Mouse (Mus musculus) erythroid progenitor cell, adult 5-6 weeks (primary cell): Measurements from ENCODE around the gene Eml4. TPM values are rescaled to one million over a fixed set of nuclear protein-coding genes. Genes with fewer than 3 reads are reported as not detected.

ENCODE experiments used
- ATAC-seq: replicated peaks from 2 replicates; pipeline ENCODE4 v1.8.0; 2016; ENCODE audit warnings: moderate number of reproducible peaks, mild to moderate bottlenecking, moderate TSS enrichment, inconsistent platforms; ENCODE audit not compliant: poor library complexity, low FRiP score, severe bottlenecking
- total RNA-seq, 2 experiments: library from RNA; stranded (forward) in 1 of 2; stranded (reverse) in 1 of 2; fragments of 150-400 nt in 1 of 2; fragments of 186-747, 209-891 nt in 1 of 2; gene quantifications; 2 replicates each; pipeline versions ENCODE4 v1.2.3 to v1.2.4; 2015 to 2017; ENCODE audit warnings: low replicate concordance in 2 of 2

The Eml4 gene
- 3.2 and 7.5 TPM in 2 replicates for total RNA-seq (2015; ENCODE audit: low replicate concordance)
- 4.4 and 8.7 TPM in 2 replicates for total RNA-seq (2017; ENCODE audit: low replicate concordance)

DNA sequence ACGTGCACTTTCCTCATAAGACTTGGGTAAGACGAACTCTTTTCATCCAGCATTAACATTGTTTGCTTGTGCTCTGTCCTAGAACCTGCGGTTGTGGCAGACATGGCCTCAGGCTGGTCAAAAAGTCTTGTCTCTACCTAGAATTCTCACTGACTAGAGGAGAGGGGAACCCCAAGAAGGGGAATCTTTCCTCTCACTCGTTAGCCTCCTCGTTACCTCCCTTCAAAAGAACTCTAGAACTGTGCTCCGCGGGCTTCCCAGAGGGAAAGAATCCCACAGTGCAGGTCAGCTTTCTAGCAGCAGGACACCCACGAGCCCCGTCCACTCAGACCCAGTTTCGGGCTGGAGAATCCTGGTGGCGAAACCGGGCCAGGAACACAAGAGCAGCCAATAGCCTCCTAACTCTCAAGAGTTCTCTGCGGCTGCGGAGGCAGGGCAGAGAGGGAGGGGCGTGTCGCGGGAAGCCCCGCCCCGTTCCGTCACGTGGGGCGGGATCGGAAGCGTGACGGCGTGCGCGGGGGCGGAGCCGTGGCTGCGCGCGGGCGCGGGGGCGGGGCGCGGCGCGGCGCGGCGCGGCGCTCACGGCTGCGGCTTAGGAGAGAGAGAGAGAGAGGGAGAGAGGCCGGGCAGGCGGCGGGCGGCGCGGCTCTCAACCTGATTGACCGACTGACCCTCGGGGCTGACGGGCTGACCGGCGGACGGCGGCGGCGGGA, at the start of gene Eml4:
Gene Eml4, plus strand, starts transcription at position 553 of the 713 bp plus-strand sequence.
- peak; percentile 96 for ATAC-seq

DNA sequence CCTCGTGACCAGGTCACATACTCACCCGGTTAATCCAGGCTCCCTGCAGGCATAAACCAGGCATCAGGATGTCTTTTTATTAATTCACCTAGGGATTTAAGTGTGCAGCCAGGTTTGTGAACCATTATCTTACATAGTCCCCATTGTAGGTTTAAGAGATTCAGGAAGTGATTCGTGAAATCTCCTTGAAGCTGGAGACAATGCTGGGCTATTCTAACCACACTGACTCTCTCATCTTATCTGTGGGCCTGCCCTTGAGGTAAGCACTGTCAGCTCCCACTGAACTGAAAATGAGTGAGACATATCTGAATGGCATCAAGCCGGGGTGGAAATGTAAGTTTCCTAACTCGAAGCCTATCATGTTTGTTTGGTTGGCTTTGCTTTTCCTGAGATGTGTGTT, 49.3 kb upstream of the Eml4 start:
- no peak for ATAC-seq

DNA sequence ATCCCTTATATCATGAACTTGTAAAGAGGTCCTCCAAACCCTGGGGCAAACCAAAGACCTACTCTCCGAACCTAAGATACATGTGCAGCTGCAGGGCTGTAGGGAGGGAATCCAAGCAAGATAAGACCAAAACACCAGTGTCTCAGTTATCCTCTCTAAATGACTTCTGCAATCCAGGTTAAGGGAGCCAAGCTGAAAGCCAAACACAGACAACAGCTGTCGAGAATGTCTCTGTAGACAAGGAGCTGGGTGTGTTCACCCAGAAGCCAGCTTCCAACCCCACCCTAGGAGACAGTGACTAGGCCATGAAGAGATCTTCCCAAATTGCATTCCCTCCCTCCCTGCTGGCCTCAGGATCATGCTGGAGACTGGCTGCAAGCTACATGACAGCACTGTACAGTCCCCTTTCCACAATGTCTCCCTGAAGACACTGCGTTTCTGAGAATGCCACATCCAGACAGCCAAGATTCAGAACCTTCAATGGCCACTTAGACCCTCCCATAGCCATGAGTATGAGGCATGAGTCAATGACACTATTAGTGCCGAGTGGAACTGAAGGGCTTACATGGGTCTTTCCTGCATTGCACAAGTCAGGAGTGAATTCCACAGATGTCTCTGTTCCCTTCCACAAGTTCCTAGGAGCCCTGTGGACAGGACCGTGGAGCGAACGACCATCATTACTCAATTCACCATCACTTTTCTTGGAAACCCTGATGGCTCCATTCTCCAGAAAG, 46.5 kb upstream of the Eml4 start:
- no peak for ATAC-seq

DNA sequence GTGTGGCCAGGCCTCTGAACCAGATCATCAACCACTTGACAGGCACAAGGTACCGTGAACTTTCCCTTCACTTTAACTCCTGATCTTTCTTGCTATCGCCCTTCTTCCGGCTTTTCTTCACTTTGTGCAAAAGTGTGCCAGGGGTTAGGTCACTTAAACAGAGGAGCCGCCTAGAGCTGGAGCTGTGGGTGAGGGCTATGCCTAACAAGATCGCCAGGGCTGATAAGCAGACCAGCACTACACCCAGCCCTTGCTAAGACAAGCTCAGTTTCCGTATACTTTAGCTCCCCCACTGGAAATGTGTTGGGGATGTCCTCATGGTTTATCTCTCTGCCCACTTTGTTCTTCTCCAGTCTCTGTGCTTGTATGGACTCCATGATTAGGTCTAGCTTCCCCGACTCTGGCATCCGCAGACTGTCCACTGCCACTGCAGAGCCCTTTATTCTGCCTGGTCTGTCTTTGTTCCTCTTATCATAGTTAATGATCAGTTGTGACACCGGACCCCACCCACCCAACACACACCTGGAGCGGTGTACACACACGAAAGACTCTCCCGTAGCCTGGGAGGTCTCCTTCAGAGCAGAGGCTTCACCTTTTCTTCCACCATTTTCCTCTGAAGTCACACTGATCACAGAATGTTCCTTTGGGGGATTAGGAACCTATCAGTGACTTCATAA, 43.6 kb upstream of the Eml4 start:
- no peak for ATAC-seq

DNA sequence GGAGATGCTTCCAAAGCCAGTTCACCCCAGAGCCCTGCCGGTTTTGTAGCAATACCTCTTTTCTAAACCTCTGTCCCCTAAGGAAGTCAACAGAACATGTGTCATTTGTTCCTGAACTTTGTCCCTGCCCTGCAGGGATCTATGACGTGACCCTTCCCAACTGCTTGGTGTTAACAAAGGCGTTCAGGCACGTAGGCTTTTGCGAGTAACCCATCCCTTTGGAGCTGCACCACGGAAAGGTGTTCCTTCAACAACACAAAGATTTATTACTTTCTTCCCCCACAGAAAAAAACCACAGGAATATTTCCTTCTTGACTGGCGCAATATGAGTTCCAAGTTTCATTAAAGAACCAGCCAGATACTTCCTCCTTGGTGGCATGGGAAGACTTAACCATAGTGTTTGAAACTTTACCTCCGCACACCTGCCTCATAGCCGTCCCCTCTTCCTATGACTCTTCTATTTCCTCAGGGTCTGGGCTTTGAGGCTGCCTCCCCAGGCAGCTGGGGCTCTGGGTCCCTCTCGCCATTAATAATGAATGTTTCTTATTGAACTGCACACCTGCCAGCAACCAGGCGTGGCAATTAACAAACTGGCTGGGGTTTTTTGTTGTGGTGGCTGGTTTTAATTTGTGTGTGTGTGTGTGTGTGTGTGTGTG, 43.0 kb upstream of the Eml4 start:
- no peak for ATAC-seq

DNA sequence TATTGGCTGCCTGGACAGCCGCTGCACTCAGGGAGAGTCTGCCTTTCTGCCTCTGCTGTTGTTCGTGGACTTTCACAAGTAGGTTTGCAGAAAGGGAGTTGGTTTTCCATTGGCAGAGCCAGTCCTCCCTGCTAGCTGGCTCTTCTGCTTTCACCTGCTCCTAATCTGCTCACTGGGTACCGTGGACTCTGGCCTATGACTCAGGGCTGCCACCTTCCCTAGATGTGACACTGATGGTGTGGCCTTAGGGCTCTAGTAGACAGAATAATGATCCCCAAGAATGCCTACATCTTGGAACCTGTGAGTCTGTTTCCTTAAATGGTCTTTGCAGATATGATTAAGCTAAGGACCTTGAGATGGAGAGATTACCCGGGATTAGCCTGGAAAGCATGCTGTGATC, 42.3 kb upstream of the Eml4 start:
- ATAC-seq = no peak

DNA sequence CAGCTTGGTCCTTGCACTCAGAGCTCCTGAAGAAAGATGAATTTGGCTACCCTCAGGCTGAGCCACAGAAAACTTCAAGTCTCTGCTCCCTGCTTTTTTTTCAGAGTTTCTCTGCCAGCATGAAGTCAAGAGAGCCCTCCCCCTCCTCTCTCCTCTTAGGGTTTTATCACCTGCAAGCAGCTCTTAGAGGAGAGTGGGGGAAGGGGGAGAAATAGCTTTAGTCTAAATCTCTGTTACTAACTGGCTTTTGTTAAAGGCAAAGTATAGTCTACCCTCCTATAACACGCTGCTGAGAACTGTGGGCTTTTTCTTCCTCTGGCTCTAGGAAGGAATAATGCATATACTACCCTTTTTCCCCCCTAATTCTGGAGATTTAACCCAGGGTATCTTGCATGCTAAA, 41.5 kb upstream of the Eml4 start:
- ATAC-seq = no peak

DNA sequence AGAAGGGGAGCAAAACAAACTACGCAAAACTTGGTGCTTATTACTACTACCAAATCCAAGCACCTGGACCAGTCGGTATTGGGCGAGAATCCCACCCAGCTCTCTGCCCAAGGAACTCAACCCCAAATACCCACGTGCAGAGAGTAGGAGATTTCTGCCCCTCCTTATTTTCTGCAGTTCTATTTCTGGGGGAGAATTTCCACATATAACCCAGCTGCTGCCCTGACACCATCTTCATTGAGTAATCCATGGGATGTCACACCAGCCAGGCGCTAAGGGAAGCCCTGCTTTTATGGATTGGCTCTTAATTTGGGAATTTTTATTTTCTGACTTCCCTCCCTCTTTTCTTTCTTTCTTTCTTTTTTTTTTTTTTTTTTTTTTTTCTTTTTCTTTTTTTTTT, 38.9 kb upstream of the Eml4 start:
- ATAC-seq = no peak

DNA sequence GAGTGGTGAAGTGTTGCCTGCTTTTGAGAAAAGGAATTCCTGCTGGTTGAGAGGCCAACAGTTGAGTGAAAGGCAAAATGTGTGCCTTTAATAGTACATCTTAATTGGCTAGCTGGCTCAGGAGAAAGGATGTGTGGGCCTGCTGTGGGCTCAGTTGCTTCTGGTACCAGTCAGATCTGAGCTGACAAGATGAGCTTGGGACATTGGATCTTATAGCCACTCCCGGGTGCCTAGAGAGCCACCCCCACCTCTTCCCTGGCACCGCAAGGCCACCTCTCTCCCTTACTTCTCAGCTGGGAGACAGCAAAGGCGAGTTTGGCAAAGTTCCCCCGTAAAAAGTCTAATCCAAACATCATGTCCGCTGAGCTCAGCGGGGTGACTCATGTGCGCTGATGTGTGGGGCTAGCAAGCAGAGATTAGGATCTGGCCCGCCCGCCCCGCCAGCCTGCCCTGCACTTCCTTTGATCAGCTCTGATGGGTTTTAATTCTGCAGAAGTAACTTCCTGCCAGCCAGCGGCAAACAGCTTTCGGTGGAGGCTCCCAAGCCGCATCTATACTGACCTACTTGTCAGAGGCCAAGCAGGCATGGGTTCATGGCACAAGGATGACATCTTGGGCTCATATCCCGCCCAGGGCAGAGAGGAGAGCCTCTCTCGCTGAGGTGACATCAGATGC, 38.4 kb upstream of the Eml4 start:
- ATAC-seq = no peak

DNA sequence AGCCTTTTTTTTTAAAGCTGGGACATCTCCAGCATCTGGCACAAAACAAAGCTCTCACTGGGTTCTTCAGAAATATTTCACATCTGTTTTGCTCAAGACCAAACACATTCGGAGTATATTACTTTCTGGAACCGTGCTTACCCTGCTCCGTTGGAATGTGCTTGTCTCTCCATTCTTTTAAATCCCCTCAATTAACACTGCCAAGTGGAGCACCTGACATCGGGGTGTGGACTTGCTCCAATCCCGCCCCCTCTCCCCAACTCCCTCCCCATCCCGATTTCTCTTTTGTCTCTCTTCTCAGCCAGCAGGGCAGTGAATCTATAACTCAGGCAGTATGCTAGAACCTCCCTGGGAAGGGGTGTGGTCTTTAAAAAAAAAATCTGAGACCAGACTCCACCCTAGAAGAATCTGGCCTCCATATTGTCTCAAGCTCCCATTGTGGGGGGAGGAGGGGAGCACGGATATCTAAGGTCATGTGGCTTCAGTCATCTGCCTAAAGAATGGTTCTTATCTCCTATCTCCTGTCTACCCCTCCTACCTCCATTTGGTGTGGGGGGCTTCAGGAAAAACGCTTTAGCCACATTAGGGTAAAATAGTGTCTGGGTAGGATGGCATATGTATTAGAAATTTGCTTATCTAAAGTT, 37.6 kb upstream of the Eml4 start:
- ATAC-seq = no peak

DNA sequence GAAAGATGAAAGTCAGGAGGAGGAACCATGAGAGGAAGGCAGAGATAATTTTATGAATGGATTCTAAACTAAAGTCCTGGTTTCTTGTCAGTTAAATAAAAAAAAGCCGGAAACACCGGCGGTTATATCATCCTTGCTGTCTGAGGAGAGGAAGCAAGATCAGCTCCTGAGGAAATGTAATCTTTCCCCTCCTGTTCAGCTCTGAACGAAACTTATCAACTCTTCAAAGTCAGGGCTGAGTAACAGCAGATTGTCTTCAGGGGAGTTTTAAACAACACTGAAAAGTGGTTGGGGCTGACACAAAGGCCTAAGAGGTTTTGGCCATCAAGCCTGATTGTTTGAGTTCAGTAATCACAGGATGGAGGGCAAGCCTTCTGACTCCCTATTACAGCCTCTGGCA, 35.3 kb upstream of the Eml4 start:
- ATAC-seq = no peak

DNA sequence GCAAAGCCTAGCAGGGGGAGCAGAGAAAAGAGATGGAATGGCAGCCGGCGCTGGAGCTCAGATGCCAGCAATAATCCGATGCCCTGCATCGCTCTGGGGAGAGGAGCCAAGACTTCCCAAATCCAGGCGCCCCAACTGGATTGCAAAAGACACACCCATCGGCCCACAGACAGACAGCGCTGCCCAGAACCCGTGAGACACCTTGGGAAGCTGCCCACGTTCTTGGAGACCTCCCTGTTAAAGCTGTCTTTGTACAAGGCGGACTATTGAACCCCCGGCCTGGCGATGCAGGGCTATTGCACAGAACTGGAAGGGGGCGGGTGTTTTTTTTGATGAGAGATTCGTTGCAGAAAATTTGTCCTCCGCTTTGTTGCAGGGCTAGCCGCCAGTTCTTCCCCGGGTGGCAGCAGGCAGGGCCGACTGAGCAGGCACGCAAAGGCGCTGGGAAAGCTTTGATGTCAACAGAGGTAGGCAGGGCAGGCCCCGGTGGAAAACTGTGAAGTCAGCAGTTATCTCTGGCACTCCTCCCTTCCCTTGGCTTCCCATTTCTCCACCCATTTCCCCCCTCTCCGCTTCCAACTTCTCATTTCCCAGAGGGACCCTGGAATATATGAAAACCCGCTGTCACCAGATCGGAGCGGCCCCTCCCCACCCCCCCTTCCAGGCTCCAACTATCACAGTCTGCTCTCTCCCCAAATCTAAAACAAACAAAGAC, 28.0 kb upstream of the Eml4 start:
- ATAC-seq = no peak

DNA sequence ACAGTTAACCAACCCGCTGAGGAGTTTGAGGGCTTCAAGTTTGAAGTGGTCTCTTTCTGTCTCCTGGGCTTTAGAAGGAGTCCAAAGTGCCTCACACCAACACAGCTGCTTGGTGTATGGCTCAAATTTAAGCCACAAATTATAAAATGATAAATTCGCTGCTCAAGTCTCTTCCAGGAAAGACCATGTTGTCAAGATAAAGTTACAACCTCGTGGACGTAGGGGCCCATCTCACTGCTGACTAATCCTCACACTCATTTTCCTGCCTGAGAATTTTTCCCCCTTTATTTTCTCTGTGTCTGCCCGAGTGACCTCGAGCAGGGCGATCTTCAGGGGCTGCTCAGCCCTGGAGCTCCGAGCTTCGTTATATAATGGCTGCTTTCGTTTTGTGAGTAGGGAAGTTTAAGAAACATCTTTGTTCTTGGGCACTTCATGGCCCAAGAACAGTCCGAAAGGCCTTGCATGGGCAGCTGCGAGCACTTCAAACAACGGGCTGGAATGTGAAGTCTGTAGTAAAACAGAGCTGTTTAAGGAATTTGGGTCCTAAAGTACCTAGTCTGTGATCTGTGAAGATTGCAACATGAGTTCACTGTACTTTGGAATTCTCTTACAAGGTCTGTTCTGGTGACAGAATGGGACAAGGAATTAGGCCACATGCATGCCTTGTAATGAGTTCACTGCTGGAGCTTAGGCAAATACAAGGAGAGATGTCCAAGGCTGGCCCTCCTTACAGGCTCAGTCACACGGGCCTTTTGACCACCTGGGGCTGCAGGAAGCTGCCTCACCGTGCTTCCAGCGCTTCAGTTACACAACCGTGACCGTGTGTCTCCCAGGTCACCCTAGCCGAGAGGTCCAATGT, 27.1 kb upstream of the Eml4 start:
- no peak for ATAC-seq

DNA sequence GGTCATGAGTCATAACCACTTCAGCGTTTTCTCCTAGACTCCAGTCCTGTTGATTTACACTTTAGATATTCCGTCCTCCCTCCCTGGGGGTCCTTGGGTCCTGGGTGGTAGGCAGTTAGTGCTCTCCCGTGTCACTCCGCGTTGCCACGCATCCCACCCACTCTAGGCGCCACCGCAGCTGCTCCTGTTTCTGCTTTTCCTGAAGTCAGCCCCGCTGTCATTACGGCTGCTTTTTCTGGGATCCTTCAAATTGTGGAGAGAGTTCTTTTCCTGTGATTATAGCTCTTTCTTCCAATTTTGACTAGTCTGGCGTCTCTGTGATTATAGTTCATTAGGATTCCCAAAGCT, 26.5 kb upstream of the Eml4 start:
- ATAC-seq = no peak

DNA sequence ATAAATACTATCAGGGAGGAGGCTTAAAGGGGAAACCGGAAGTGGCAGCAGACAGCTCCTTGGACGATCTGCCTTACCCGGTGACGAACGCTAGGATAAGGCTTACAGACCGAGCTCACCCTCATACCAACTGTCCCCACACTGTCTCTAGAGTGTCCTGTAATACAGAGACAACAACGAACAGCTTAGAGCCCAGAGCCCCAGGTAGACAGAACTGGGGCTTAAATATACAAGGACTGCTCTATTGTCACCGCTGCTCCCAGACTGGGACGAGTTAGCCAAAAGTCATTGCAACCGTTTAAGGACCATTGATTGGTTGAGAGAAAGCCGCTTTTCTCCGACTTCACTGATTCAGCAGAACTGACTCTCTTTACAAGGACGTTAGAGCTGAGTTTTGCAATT, 15.5 kb upstream of the Eml4 start:
- ATAC-seq = no peak

DNA sequence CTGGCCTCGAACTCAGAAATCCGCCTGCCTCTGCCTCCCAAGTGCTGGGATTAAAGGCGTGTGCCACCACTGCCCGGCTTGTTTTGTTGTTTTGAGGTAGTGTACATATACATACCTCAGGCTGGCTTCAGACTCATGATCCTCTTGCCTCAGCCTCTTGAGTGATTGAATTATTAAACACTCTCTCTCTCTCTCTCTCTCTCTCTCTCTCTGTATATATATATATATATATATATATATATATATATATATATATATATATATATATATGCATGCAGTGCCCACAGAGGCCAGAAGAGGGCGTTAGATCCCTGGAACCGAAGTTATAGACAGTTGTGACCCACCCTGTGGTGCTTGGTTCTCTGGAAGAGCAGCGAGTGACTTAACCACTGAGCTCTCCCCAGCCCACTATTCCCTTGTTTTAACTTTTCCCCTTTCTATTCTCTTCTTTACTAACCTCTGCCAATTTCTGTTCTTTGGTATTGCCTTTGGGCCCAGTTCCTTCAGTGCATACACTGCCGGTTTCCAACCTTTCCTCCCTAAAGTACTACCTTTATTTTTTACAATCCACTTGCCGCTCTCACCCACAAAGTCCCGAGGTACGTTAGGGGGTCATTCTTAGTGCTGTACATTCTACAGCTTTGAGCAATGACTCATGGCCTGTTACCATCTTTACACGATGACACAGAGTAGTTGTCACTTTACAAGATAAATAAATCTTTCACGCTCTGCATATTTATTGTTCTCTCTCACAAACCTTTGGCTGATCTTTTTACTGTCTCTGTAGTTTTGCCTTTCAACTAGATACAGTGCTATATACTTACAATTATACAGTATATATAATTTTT, 13.5 kb upstream of the Eml4 start:
- ATAC-seq = no peak
